Mouse (Mus musculus): ENCODE data around the gene Tiprl. TPM values are rescaled to one million over a fixed set of nuclear protein-coding genes. Genes with fewer than 3 reads are reported as not detected.

The Tiprl gene
- total RNA-seq, 2 experiments from 2014 or later: 49.4 to 50.8 TPM

GRCm38 (mm10) chr1:165203488-165204035 is 33.2 kb downstream of the Tiprl start:
- DNase-seq: no peak
- intact Hi-C loops (cut with DNase I): no loop called here

DNA sequence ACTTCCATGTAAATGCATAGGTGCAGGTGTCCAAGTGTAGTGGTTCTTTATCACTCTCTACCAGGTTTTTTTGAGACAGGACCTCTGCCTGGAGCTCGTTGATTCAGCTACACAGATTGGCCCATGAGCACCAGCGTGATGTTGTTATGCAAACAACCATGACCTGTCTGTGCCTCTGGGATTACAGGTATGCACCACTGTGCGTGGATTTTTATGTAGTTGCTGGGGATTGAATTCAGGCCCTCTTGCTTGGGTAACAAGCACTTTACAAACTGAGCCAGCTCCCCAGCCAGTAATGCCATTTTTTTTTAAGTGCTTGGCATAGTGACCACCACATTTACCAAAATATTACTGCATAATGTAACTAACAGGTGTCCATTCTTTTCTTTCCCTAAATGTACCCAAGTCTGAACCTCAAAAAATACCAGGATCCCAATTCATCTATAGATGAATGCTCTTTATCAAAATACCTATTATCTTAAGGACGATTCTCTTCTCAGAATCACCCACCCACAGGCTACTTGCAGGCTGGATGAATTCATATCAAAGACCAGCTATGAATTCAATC is 35.3 kb downstream of the Tiprl start:
- no peak for DNase-seq
- intact Hi-C loops (cut with DNase I): no loop called here

DNA sequence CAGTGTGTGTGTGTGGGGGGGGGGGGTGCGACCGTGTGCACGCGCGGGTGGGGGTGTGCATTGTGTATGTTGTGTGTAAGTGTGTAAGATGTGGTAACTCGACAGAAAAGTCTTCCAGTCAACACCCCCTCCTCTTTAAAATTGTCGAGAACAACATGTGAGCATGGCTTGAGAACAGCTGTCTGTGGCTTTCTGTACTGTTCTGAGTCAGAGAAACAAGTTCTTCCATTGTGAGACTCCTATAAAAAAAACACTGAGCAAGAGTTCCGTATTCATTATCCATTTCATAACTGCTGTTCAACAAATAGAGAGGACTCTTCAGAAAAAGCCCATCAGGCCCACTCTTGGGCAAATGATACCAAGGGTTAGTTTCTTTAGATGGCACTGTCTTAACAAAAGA is 36.0 kb downstream of the Tiprl start:
- intact Hi-C loops (cut with DNase I): no loop called here
- no peak for DNase-seq

- intact Hi-C loops (cut with DNase I): no loop called here
Observed at GRCm38 (mm10) chr1:165199639-165200038, 37.2 kb downstream of the Tiprl start.

GRCm38 (mm10) chr1:165198951-165199350 is 37.8 kb downstream of the Tiprl start:
- intact Hi-C loops (cut with DNase I): no loop called here

More at GRCm38 (mm10) chr1:165199639-165200038, 37.2 kb downstream of the Tiprl start:
- no peak for DNase-seq

GRCm38 (mm10) chr1:165197875-165198274 is 38.9 kb downstream of the Tiprl start:
- no peak for DNase-seq
- intact Hi-C loops (cut with DNase I): no loop called here

More at GRCm38 (mm10) chr1:165198951-165199350, 37.8 kb downstream of the Tiprl start:
- DNase-seq: no peak

DNA sequence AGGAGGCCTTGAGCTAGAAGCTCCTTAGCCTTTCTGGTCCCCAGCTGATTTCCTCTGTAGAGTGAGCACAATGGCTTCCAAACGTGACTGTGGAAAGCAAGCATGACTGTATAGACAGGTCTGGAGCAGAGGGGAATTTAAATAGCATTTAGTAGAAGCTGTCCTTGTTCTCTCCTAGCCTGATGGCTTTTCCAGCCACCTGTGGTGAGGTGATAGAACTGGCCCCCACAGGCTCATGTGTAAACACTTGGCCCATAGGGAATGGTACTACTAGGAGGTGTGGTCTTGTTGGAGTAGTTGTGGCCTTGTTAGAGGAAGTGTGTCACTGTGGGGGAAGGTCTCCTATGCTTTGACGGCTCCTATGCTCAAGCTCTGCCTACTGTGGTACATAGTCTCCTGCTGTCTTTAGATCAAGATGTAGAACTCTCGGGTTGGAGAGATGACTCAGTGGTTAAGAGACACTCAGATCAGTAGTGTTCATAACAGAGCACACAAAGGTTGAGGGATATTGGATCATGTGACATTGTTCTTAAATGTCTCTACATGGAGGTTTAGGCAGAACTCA is 41.3 kb downstream of the Tiprl start:
- intact Hi-C loops (cut with DNase I): no loop called here
- no peak for DNase-seq

DNA sequence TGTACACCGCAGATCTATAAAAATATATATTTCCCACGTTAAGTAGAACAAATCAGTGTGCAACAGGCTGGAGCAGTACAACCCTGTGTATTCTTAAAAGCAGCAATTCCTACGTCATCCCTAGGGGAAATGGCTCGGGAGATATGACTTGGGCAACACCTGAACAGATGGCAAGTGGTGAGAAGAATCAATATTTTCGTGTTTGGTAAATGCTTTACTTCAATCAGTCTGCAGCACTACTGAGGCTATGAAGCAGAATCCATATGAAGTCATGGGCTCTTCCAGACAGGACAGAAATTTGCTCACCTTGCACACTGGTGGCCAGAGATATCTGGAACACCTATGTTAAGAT is 42.2 kb downstream of the Tiprl start:
- intact Hi-C loops (cut with DNase I): loop anchor here (5.0 kb wide), 1 partner anchor 43 kb away; the partner anchor contains the start of gene Tiprl
- no peak for DNase-seq

DNA sequence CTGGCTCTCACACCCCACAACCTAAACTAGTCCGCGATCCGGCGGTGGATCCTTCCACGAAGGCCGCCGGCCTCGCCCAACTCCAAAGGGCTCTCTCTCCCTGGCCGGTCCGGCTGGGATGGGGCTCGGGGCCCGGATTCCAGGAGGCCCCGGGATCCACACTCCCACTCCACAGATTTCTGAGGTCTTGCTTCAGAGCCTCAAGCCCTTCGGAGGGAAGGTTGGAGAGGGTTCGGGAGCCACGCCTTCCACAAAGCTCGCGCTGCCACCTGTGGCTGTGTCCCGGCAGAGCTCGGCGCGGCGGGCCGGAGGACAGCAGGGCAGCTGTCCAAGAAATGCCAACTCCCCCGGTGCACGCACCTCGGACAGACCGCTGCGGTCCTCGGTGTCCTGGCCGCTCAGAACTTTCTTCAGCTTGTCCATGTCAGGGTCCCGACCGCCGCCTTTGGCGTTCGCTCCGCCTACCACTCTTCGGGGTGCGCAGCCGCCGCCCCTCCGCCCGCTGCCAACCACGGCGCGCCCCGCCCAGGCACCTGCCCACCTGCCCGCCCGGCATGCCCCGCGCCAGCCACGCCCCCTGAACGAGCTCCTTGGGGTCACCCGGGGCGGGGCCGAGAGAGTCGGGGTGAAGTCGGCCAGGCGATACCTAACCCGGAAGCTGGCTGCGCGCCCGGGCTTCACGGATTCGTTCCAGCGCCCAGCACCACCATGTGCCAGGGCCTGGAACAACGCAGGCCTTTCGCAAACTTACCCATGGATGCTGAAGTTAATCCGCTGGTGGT is 42.7 kb downstream of the Tiprl start, which contains the start of gene Sft2d2:
Gene Sft2d2, minus strand, starts transcription at position 559 of the 782 bp plus-strand sequence.
- intact Hi-C loops (cut with DNase I): loop anchor here (5.0 kb wide), 1 partner anchor 43 kb away; the partner anchor contains the start of gene Tiprl
- peak; percentile 90 for DNase-seq

DNA sequence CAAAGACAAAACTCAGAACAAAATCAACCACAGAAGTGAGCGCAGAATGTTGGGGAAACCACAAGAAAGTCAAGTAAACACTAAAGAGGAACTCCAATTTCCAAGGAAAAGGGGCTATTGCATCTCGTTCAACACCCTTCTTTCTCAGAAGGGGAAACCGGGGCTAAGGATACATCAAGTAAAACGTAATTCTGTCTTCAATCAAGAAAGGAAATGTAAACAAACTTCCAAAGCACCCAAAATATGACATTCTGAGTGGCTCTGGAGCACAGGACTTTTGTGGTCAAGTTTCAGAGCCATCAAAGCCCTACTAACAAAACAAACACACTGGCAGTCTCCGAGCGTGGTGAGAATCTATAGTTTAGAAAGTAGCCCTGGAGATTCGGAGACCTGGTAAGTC is 43.4 kb downstream of the Tiprl start:
- DNase-seq: peak in 1 of 2 experiments; percentile 32
- intact Hi-C loops (cut with DNase I): loop anchor here (5.0 kb wide), 1 partner anchor 44 kb away; the partner anchor contains the start of gene Tiprl

DNA sequence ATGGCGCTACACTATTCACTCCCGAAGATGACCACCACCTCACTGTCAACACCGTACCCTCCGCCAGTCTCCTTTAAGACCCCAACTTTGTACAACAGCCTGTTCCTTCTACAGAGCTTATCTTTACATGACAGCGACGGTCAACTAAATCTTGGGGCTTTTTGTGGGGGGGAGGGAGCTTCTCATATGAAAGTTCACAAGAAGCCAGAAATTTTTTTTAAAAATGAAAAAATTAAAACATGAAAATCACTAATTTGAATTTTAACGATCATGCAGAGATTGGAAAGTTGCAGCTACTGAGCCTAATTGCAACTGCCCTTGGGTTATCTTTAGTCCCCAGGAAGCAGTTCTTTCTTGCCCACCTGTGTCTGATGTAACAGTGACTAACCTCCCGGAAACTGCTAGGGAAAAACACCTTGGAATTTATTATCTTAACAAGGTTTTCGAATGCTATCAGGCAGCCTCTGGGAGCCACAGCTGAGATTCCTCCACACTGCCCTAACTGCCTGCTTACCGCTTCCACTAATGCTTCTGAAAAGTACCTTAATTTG is 44.0 kb downstream of the Tiprl start:
- no peak for DNase-seq
- intact Hi-C loops (cut with DNase I): loop anchor here (5.0 kb wide), 1 partner anchor 45 kb away; the partner anchor contains the start of gene Tiprl

GRCm38 (mm10) chr1:165192102-165192501 is 44.7 kb downstream of the Tiprl start:
- intact Hi-C loops (cut with DNase I): loop anchor here (5.0 kb wide), 1 partner anchor 45 kb away; the partner anchor contains the start of gene Tiprl
- no peak for DNase-seq

DNA sequence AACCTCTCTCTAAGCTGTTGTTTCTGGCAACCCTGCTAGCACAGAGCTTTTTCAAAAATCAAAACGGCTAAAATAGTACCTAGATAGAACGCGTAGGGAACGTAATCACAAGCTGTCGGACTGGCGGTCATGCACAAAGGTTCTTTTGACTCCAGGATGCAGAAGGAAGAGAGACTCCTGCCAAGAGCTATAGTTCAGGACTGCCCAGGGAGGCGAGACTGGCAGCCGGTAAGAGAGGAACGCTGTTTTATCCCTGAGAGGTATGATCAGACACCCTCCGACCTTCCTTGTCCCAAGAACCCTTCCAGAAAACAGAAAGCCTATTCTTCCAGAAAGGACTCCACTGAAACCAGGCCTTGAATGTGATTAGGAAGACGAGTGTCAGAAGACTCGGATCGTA is 45.2 kb downstream of the Tiprl start:
- DNase-seq: peak; percentile 21 to 30
- intact Hi-C loops (cut with DNase I): loop anchor here (5.0 kb wide), 1 partner anchor 46 kb away; the partner anchor contains the start of gene Tiprl

- intact Hi-C loops (cut with DNase I): loop anchor here (5.0 kb wide), 1 partner anchor 47 kb away; the partner anchor contains the start of gene Tiprl
- no peak for DNase-seq
Observed at GRCm38 (mm10) chr1:165190571-165191273, 46.1 kb downstream of the Tiprl start.

GRCm38 (mm10) chr1:165190068-165190467 is 46.7 kb downstream of the Tiprl start:
- no peak for DNase-seq
- intact Hi-C loops (cut with DNase I): loop anchor here (5.0 kb wide), 1 partner anchor 47 kb away; the partner anchor contains the start of gene Tiprl

DNA sequence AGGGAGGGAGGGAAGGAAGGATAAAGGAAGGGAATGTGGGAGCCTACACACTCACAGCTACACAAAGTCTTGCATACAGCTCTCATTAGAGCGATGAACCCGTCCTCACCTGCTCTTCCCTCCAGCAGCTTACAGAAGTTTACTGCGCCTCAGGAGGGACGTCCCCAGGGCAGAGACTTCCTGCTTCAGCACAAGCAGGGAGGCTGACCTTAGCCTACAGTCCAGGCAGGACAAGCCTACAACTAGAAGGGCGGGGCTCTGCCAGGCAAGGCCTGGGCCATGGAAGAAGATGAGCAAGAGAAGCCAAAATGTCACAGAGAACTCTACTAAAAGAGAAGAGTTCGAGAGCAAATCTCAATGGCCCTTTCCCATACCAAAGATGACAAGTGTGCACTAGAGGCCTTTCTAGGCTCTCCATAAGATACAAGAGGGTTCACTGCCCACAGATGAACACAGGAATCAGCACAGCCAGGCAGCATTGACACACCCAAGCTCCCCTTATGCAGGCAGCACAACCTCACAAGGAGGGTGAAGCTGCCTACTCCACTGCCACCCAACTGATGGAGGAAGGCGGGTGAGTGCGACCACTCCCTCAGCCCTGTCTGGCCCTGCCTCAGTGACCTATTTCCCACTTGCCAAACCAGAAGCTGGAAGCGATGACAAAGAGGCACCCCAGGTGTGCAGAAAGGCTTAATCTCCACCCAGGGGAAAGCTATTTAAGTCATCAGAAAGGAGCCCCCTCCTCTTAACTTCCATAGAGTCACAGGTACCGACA is 47.8 kb downstream of the Tiprl start:
- no peak for DNase-seq
- intact Hi-C loops (cut with DNase I): no loop called here

DNA sequence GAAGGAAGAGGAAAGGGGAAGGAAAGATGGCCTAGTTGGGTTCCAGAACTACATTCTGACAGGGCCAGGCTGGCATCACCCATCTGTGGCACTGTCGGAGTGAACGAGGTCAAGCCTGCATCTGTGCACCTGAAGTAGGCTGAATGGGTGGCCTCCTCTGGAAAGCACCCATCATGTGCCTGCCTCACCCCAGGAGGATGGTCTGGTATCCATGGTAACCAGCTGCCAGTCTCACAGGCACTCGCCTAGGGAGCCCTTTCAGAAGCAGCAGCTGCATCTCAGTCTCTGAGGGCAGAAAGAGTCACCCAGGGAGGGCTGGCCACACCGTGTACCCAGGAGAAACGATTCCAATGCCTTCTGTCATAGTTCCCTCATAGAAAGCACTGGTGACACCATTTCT is 49.4 kb downstream of the Tiprl start:
- intact Hi-C loops (cut with DNase I): no loop called here
- no peak for DNase-seq

GRCm38 (mm10) chr1:165186491-165186890 is 50.3 kb downstream of the Tiprl start:
- intact Hi-C loops (cut with DNase I): no loop called here
- no peak for DNase-seq

GRCm38 (mm10) chr1:165185116-165185515 is 51.7 kb downstream of the Tiprl start:
- intact Hi-C loops (cut with DNase I): no loop called here
- DNase-seq: no peak
